Mouse (Mus musculus): Measurements from ENCODE around the gene Tnfrsf8. TPM values are rescaled to one million over a fixed set of nuclear protein-coding genes. Genes with fewer than 3 reads are reported as not detected.

The Tnfrsf8 gene
- polyA plus RNA-seq, 1 experiment: 0.94 TPM

GRCm38 (mm10) chr4:145229051-145229450 lies 85.9 kb downstream of the Tnfrsf8 start:
- Histone ChIP-seq H3K27ac (ENCODE audit: insufficient read depth, low read length) (0 out of 2 replicates have a peak overlapping the region, but pooled peaks have one; percentile 70), H3K4me3 (ENCODE audit: insufficient read depth, low read length) (no peak overlapping the region), H3K4me1 (ENCODE audit: control insufficient read depth, insufficient read depth, low read length) (no peaks in the 10 kb centered on the region)
- TF ChIP-seq POLR2A (IDR thresholded peaks at IDR 0.05; ENCODE audit: extremely low read depth, insufficient read depth, low read length) (no peak), CTCF (IDR thresholded peaks at IDR 0.05; ENCODE audit: extremely low read depth, insufficient read depth, low read length) (no peak)

GRCm38 (mm10) chr4:145224613-145225012 lies 90.4 kb downstream of the Tnfrsf8 start:
- H3K4me3 ChIP-seq (ENCODE audit: insufficient read depth, low read length): no peak overlapping the region
- no peaks in the 10 kb centered on the region; the same call in 1 of the 2 replicates for H3K4me1 ChIP-seq (ENCODE audit: control insufficient read depth, insufficient read depth, low read length)
- TF ChIP-seq CTCF (IDR thresholded peaks at IDR 0.05; ENCODE audit: extremely low read depth, insufficient read depth, low read length): no peak
- TF ChIP-seq POLR2A (IDR thresholded peaks at IDR 0.05; ENCODE audit: extremely low read depth, insufficient read depth, low read length): no peak
- H3K27ac ChIP-seq (ENCODE audit: insufficient read depth, low read length): no peak overlapping the region

- TF ChIP-seq CTCF (IDR thresholded peaks at IDR 0.05; ENCODE audit: extremely low read depth, insufficient read depth, low read length): no peak
- no peak for TF ChIP-seq POLR2A (IDR thresholded peaks at IDR 0.05; ENCODE audit: extremely low read depth, insufficient read depth, low read length)
- Histone ChIP-seq H3K4me3 (ENCODE audit: insufficient read depth, low read length) (no peak overlapping the region), H3K27ac (ENCODE audit: insufficient read depth, low read length) (no peak overlapping the region), H3K4me1 (ENCODE audit: control insufficient read depth, insufficient read depth, low read length) (no peaks in the 10 kb centered on the region; the same call in 1 of the 2 replicates)
These were observed 92.9 kb downstream of the Tnfrsf8 start for GRCm38 (mm10) chr4:145222064-145222463.

- Histone ChIP-seq H3K4me1 (ENCODE audit: control insufficient read depth, insufficient read depth, low read length) (no peaks in the 10 kb centered on the region; the same call in 1 of the 2 replicates), H3K27ac (ENCODE audit: insufficient read depth, low read length) (no peak overlapping the region), H3K4me3 (ENCODE audit: insufficient read depth, low read length) (no peak overlapping the region)
- TF ChIP-seq CTCF (IDR thresholded peaks at IDR 0.05; ENCODE audit: extremely low read depth, insufficient read depth, low read length) (no peak), POLR2A (IDR thresholded peaks at IDR 0.05; ENCODE audit: extremely low read depth, insufficient read depth, low read length) (no peak)
These were observed 93.6 kb downstream of the Tnfrsf8 start for GRCm38 (mm10) chr4:145221379-145221778.

- Histone ChIP-seq H3K4me1 (ENCODE audit: control insufficient read depth, insufficient read depth, low read length) (no peaks in the 10 kb centered on the region; the same call in 1 of the 2 replicates), H3K4me3 (ENCODE audit: insufficient read depth, low read length) (no peak overlapping the region), H3K27ac (ENCODE audit: insufficient read depth, low read length) (no peak overlapping the region)
- TF ChIP-seq CTCF (IDR thresholded peaks at IDR 0.05; ENCODE audit: extremely low read depth, insufficient read depth, low read length) (no peak), POLR2A (IDR thresholded peaks at IDR 0.05; ENCODE audit: extremely low read depth, insufficient read depth, low read length) (no peak)
These were observed 95.0 kb downstream of the Tnfrsf8 start for GRCm38 (mm10) chr4:145220001-145220400.

- Histone ChIP-seq H3K27ac (ENCODE audit: insufficient read depth, low read length) (no peak overlapping the region), H3K4me3 (ENCODE audit: insufficient read depth, low read length) (no peak overlapping the region), H3K4me1 (ENCODE audit: control insufficient read depth, insufficient read depth, low read length) (no peaks in the 10 kb centered on the region; the same call in 1 of the 2 replicates)
- no peak for TF ChIP-seq CTCF (IDR thresholded peaks at IDR 0.05; ENCODE audit: extremely low read depth, insufficient read depth, low read length)
- TF ChIP-seq POLR2A (IDR thresholded peaks at IDR 0.05; ENCODE audit: extremely low read depth, insufficient read depth, low read length): no peak
These were observed 95.6 kb downstream of the Tnfrsf8 start for GRCm38 (mm10) chr4:145219240-145219985.

GRCm38 (mm10) chr4:145217837-145218236 lies 97.1 kb downstream of the Tnfrsf8 start:
- no peak overlapping the region for H3K4me3 ChIP-seq (ENCODE audit: insufficient read depth, low read length)
- no peak overlapping the region for H3K27ac ChIP-seq (ENCODE audit: insufficient read depth, low read length)
- H3K4me1 ChIP-seq (ENCODE audit: control insufficient read depth, insufficient read depth, low read length): no peaks in the 10 kb centered on the region; the same call in 1 of the 2 replicates
- TF ChIP-seq CTCF (IDR thresholded peaks at IDR 0.05; ENCODE audit: extremely low read depth, insufficient read depth, low read length): no peak
- TF ChIP-seq POLR2A (IDR thresholded peaks at IDR 0.05; ENCODE audit: extremely low read depth, insufficient read depth, low read length): no peak

Other genes with a start within 250 kb of the Tnfrsf8 start
- 48.0 and 50.2 TPM in 2 replicates for gene Vps13d, start 120.2 kb downstream of the Tnfrsf8 start, polyA plus RNA-seq (2012; rRNA removed)
- gene Tnfrsf1b, start 68.3 kb downstream of the Tnfrsf8 start, polyA plus RNA-seq (2012; rRNA removed): 3.1 and 3.6 TPM in 2 replicates
- gene Zfp990, start 195.6 kb upstream of the Tnfrsf8 start, polyA plus RNA-seq (2012; rRNA removed): not detected in 2 replicates

Data from cortical plate, adult 2 months (tissue).